Mouse (Mus musculus): ENCODE results near the gene Wtip.
"Not testable (repeated sequence)": the region's sequence is repeated elsewhere in the genome, so short reads cannot be mapped to it uniquely, and the experiment has no call there.

The Wtip gene

GRCm38 (mm10) chr7:34133117-34133762, at the start of gene Wtip:
Gene Wtip, minus strand, starts transcription at chr7:34133268.
- peak; percentile 88 for DNase-seq (ENCODE audit: low read depth, low spot score)

GRCm38 (mm10) chr7:34176241-34176640, 43.2 kb upstream of the Wtip start:
- DNase-seq (ENCODE audit: low read depth, low spot score), result not testable (repeated sequence)

- DNase-seq (ENCODE audit: low read depth, low spot score), result no peak
Measured at GRCm38 (mm10) chr7:34172251-34172650, 39.2 kb upstream of the Wtip start.

- no peak for DNase-seq (ENCODE audit: low read depth, low spot score)
Measured at GRCm38 (mm10) chr7:34169454-34169853, 36.4 kb upstream of the Wtip start, which contains the start of gene Uba2. Gene Uba2, minus strand, starts transcription at chr7:34169599.

GRCm38 (mm10) chr7:34168470-34169251, 35.6 kb upstream of the Wtip start:
- peak; percentile 90 for DNase-seq (ENCODE audit: low read depth, low spot score)

- peak; percentile 30 for DNase-seq (ENCODE audit: low read depth, low spot score)
Measured at GRCm38 (mm10) chr7:34167766-34168469, 34.9 kb upstream of the Wtip start.

- DNase-seq (ENCODE audit: low read depth, low spot score), result peak; percentile 9
Measured at GRCm38 (mm10) chr7:34166850-34167249, 33.8 kb upstream of the Wtip start.

- no peak for DNase-seq (ENCODE audit: low read depth, low spot score)
Measured at GRCm38 (mm10) chr7:34165999-34166398, 32.9 kb upstream of the Wtip start.

GRCm38 (mm10) chr7:34164671-34165070, 31.6 kb upstream of the Wtip start:
- no peak for DNase-seq (ENCODE audit: low read depth, low spot score)

GRCm38 (mm10) chr7:34159167-34159566, 26.1 kb upstream of the Wtip start:
- DNase-seq (ENCODE audit: low read depth, low spot score), result no peak

- DNase-seq (ENCODE audit: low read depth, low spot score), result no peak
Measured at GRCm38 (mm10) chr7:34157994-34158393, 24.9 kb upstream of the Wtip start.

GRCm38 (mm10) chr7:34147193-34147592, 14.1 kb upstream of the Wtip start:
- DNase-seq (ENCODE audit: low read depth, low spot score), result no peak

GRCm38 (mm10) chr7:34141123-34141522, 8.1 kb upstream of the Wtip start:
- no peak for DNase-seq (ENCODE audit: low read depth, low spot score)

- no peak for DNase-seq (ENCODE audit: low read depth, low spot score)
Measured at GRCm38 (mm10) chr7:34139493-34139892, 6.4 kb upstream of the Wtip start.

GRCm38 (mm10) chr7:34134336-34134735, 1.3 kb upstream of the Wtip start:
- peak; percentile 69 for DNase-seq (ENCODE audit: low read depth, low spot score)

GRCm38 (mm10) chr7:34132355-34133079, 551 bp downstream of the Wtip start:
- DNase-seq (ENCODE audit: low read depth, low spot score), result peak; percentile 56

- DNase-seq (ENCODE audit: low read depth, low spot score), result no peak
Measured at GRCm38 (mm10) chr7:34131959-34132354, 1.1 kb downstream of the Wtip start.

- DNase-seq (ENCODE audit: low read depth, low spot score), result no peak
Measured at GRCm38 (mm10) chr7:34131118-34131517, 1.9 kb downstream of the Wtip start.

GRCm38 (mm10) chr7:34126291-34126690, 6.8 kb downstream of the Wtip start:
- DNase-seq (ENCODE audit: low read depth, low spot score), result no peak

- DNase-seq (ENCODE audit: low read depth, low spot score), result no peak
Measured at GRCm38 (mm10) chr7:34125346-34125745, 7.7 kb downstream of the Wtip start.

GRCm38 (mm10) chr7:34122987-34123720, 9.9 kb downstream of the Wtip start:
- DNase-seq (ENCODE audit: low read depth, low spot score), result peak; percentile 28

Measured in forelimb bud, embryonic 11.5 days (tissue).